Mouse (Mus musculus) granulocyte monocyte progenitor cell, adult 5-6 weeks (primary cell): ENCODE results near the gene Rtp1. TPM values are rescaled to one million over a fixed set of nuclear protein-coding genes. Genes with fewer than 3 reads are reported as not detected.
A peak's percentile ranks its signal among the peaks of the same experiment; 100 is the strongest.

ENCODE experiments used
- ATAC-seq: replicated peaks from 2 replicates; pipeline ENCODE4 v1.8.0; 2016; ENCODE audit warnings: mild to moderate bottlenecking, moderate TSS enrichment, inconsistent platforms; ENCODE audit not compliant: poor library complexity, severe bottlenecking
- total RNA-seq, 2 experiments: library from RNA; stranded (forward) in 1 of 2; stranded (reverse) in 1 of 2; fragments of 200-712, 200-1000 nt in 1 of 2; fragments of >200 nt in 1 of 2; fragmentation: Nextera tagmentation in 1 of 2; gene quantifications; 2 replicates each; pipeline ENCODE4 v1.2.3; 2014 to 2017

Rtp1 gene
- total RNA-seq (2014; fragmentation: Nextera tagmentation) (not detected in 2 replicates), total RNA-seq (2017) (not detected in 2 replicates)

GRCm38 (mm10) chr16:23428647-23429319 lies at the start of gene Rtp1:
Rtp1 (plus strand) TSS chr16:23429133.
- no peak for ATAC-seq

- no peak for ATAC-seq
Measured at GRCm38 (mm10) chr16:23379536-23380230, 49.2 kb upstream of the Rtp1 start.

GRCm38 (mm10) chr16:23384304-23384703 lies 44.6 kb upstream of the Rtp1 start:
- ATAC-seq = no peak

- ATAC-seq = no peak
Measured at GRCm38 (mm10) chr16:23397931-23398330, 31.0 kb upstream of the Rtp1 start.

- ATAC-seq = no peak
Measured at GRCm38 (mm10) chr16:23401463-23401862, 27.5 kb upstream of the Rtp1 start.

- no peak for ATAC-seq
Measured at GRCm38 (mm10) chr16:23401959-23402358, 27.0 kb upstream of the Rtp1 start.

- peak; percentile 40; the same call in 1 of the 2 replicates for ATAC-seq
Measured at GRCm38 (mm10) chr16:23403008-23403755, 25.8 kb upstream of the Rtp1 start.

GRCm38 (mm10) chr16:23412930-23413329 lies 16.0 kb upstream of the Rtp1 start:
- ATAC-seq = no peak

GRCm38 (mm10) chr16:23416261-23416656 lies 12.7 kb upstream of the Rtp1 start:
- no peak for ATAC-seq

- ATAC-seq = no peak
Measured at GRCm38 (mm10) chr16:23416657-23417293, 12.2 kb upstream of the Rtp1 start.

GRCm38 (mm10) chr16:23417456-23418240 lies 11.3 kb upstream of the Rtp1 start:
- no peak for ATAC-seq

GRCm38 (mm10) chr16:23419565-23420085 lies 9.3 kb upstream of the Rtp1 start:
- no peak for ATAC-seq

- no peak for ATAC-seq
Measured at GRCm38 (mm10) chr16:23423825-23424224, 5.1 kb upstream of the Rtp1 start.

GRCm38 (mm10) chr16:23427701-23428100 lies 1.2 kb upstream of the Rtp1 start:
- ATAC-seq = no peak

GRCm38 (mm10) chr16:23429991-23430390 lies 1.1 kb downstream of the Rtp1 start:
- no peak for ATAC-seq

- ATAC-seq = no peak
Measured at GRCm38 (mm10) chr16:23437404-23438166, 8.7 kb downstream of the Rtp1 start.

- no peak for ATAC-seq
Measured at GRCm38 (mm10) chr16:23444231-23444630, 15.3 kb downstream of the Rtp1 start.

GRCm38 (mm10) chr16:23449946-23450345 lies 21.0 kb downstream of the Rtp1 start:
- ATAC-seq = no peak

- no peak for ATAC-seq
Measured at GRCm38 (mm10) chr16:23450816-23451215, 21.9 kb downstream of the Rtp1 start.
